Mouse (Mus musculus): ENCODE results near the gene Nlrp4e.
"Not testable (repeated sequence)": the region's sequence is repeated elsewhere in the genome, so short reads cannot be mapped to it uniquely, and the experiment has no call there.

Nlrp4e gene

GRCm38 (mm10) chr7:23300892-23301291 is at the start of gene Nlrp4e:
TSS of gene Nlrp4e (plus strand) at chr7:23301192.
- DNase-seq (ENCODE audit: extremely low read depth, insufficient read length, low spot score), result not testable (repeated sequence)

GRCm38 (mm10) chr7:23251582-23251981 is 49.4 kb upstream of the Nlrp4e start, which contains the start of gene Vmn1r166:
TSS of gene Vmn1r166 (minus strand) at chr7:23251682.
- not testable (repeated sequence) for DNase-seq (ENCODE audit: extremely low read depth, insufficient read length, low spot score)

DNA sequence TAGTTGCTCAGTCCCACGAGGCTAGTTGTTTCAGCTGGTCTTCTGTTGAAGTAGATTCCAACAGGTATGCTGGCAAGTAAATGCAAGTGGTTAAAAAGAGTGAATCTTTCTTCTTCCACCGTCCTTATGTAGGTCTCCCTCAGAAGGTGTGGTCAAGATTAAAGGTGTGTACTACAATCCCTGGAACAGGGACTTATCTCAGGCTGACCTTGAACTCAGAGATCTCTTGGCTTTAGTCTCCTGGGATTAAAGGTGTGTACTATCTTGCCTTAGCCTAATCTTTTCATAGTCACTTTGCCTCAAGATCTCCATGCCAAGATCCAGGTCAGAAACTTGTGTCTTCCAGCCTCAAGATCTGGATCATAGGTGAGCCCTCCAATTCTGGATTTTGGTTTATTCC is 22.2 kb upstream of the Nlrp4e start, which contains the start of gene Gm6902:
TSS of gene Gm6902 (minus strand) at position 101 of the 400 bp plus-strand sequence.
- DNase-seq (ENCODE audit: extremely low read depth, insufficient read length, low spot score), result not testable (repeated sequence)

DNA sequence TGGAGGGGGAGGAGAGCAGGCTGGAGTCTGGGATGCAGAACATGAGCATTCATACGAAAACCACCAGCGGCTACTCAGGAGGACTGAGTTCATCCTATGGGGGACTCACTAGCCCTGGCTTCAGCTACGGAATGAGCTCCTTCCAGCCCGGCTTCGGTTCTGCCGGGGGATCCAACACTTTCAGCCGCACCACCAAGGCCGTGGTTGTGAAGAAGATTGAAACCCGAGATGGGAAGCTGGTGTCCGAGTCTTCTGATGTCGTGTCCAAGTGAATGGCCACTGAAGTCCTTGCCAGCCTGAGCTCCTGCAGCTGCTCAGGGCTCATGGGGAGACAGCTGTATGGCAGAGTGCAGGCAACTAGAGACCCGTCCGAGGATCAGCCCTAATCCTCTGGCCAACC is 57.3 kb downstream of the Nlrp4e start:
- not testable (repeated sequence) for DNase-seq (ENCODE audit: extremely low read depth, insufficient read length, low spot score)

DNA sequence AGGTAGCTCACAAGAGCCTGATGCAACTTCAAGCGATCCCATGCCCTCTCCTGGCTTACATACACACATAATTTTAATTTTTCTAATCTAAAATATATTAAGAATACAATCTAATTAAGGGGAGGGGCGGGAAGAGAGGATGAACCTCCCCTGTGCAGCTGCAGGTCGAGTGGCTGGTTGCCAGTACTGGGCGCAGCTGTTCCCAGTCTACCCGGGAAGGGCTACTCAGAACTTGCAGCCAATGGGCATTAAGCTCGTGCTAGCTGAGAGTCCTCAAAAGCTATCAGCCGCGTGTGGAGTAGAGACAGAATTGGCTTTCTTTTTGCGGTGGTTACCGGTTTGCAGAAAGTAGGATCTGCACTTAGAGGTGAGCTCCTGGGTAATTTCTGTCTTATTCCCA is 84.6 kb downstream of the Nlrp4e start, which contains the start of gene Nlrp5:
TSS of gene Nlrp5 (plus strand) at position 301 of the 400 bp plus-strand sequence.
- DNase-seq (ENCODE audit: extremely low read depth, insufficient read length, low spot score), result no peak
